ENCODE assay signal across 8 mouse cellular contexts in the genomic region with DNA sequence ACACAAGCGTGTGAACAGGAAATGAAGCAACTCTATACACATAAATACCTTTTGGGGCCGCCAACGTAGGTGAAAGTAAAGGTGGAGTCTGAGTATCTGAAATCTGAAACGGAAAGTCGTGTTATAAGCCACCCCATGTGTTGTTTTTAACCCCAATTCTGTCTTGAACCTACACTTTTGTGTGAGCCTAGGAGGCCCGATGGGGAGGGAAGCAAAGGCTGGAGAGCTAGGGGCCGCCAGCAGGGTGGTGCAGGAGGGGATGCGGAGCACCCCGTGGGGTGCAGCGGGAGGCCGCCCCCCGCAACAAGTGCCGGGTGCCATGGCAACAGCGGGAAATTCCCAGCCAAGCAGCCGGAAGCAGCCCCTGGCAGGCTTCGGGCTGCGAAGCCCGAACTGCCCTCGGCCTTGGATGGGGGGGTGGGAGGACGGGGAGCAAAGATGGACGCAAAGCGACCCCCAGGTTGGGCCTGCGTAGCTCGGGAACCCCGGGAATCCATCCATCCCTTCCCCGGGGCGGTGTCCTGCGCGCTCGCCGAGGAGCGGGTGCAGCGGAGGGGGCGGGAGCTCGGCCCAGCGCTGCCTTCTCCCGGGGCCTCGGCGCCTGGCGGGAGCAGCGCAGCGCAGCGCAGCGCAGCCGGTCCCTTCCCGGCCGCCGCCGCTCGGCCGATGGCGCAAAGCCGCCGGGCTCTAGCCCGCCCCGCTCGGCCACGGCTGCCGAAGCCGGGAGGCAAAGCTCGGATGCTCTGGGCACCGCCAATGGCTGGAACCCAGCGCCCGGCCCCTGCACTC. TPM values are rescaled to one million over a fixed set of nuclear protein-coding genes. Genes with fewer than 3 reads are reported as not detected.
A peak's percentile ranks its signal among the peaks of the same experiment; 100 is the strongest.
DNase-seq lines count a peak whose midpoint lies in the region; ATAC-seq lines count a peak whose summit lies in the region.

No protein-coding gene starts in this region.

- peaks cover 37% of the 10 kb centered on the region for H3K4me1 ChIP-seq in hindbrain, embryonic 15.5 days (replicated peaks)

- ATAC-seq in hindbrain, embryonic 15.5 days (ENCODE audit: low FRiP score, low read depth) = peak; percentile 72

- H3K36me3 ChIP-seq in hindbrain, embryonic 15.5 days = no peaks in the 10 kb centered on the region

- 0 out of 2 replicates have a peak, but pooled peaks cover 2% of the 10 kb centered on the region for H3K27me3 ChIP-seq in hindbrain, embryonic 15.5 days

- WGBS in hindbrain, embryonic 15.5 days = under 1% methylated on average over 58 of the region's 64 CpGs

- H3K9me3 ChIP-seq in hindbrain, embryonic 15.5 days = no peaks in the 10 kb centered on the region

- peak overlapping the region; percentile 65 for H3K4me2 ChIP-seq in hindbrain, embryonic 15.5 days

- H3K4me3 ChIP-seq in hindbrain, embryonic 15.5 days = peak overlapping the region; percentile 99

- H3K9ac ChIP-seq in hindbrain, embryonic 15.5 days = peak overlapping the region; percentile 99

- peak overlapping the region; percentile 97 for H3K27ac ChIP-seq in hindbrain, embryonic 15.5 days (replicated peaks)

- DNase-seq in Muller cell, postnatal 12 days (ENCODE audit: inconsistent ontology term) = peak; percentile 75
- peak; percentile 64 for DNase-seq in cerebellum, adult 8-10 months
- DNase-seq in frontal cortex, postnatal 25 days (ENCODE audit: low spot score in 2 of 2) = peak; percentile 29 to 32
- DNase-seq in left cerebral cortex, adult 18-20 months (ENCODE audit: low spot score in 2 of 2) = peak; percentile 47 to 66
- DNase-seq in lung, postnatal 4 days = peak; percentile 72 to 77
- peak; percentile 38 for DNase-seq in retina, postnatal 7 days (ENCODE audit: low read depth, low spot score)
- peak; percentile 87 for DNase-seq in thymus, postnatal 4 days

RNA-seq across cellular contexts. Expression of gene Parp8, which starts 1.0 kb away (rescaled TPM):
- polyA plus RNA-seq in hindbrain, embryonic 15.5 days (2015; fragmentation: Nextera tagmentation; extraction: Ambion mirVana) = 29.1 and 32.5 TPM in 2 replicates
- 10 to 100 TPM; 17.1 to 17.8 TPM for total RNA-seq in left cerebral cortex, adult 18-20 months (2021)

Comparison
In these comparisons a context has a peak if more than half of its experiments do, and no peak if none do; other contexts are left out.
1. Peak in every context shown above with its lines: DNase-seq, ATAC-seq, H3K4me3 ChIP-seq and H3K27ac ChIP-seq.
2. DNase-seq: peak in every context shown above with its lines; median percentile 87 in thymus, postnatal 4 days; 75 in Muller cell, postnatal 12 days; 74 in lung, postnatal 4 days; 64 in cerebellum, adult 8-10 months; 56 in left cerebral cortex, adult 18-20 months; 38 in retina, postnatal 7 days; 30 in frontal cortex, postnatal 25 days.